Mouse (Mus musculus): ENCODE measurements around the gene Sco2. TPM values are rescaled to one million over a fixed set of nuclear protein-coding genes. Genes with fewer than 3 reads are reported as not detected.

The Sco2 gene
- polyA plus RNA-seq, 1 experiment: not detected

DNA sequence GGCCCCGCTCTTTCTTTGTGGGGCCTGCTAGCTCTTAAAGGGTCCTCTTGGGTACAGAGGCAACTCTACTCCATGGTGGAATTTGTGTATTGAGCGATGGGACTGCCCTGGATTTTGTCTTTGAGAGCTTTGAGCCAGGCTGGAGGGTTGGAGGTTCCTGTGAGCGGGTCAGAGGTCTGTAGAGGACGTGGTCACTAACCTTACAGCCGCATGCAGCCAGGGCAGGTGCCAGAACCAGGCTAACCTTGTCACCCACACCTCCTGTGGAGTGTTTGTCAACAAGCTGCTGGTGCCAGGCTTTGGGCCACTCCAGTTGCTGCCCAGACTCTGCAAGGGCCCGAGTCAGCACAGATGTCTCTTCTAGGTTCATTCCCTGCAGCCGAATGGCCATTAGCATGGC is 2.4 kb upstream of the Sco2 start:
- TF ChIP-seq CTCF (IDR thresholded peaks at IDR 0.05; ENCODE audit: insufficient read depth, low read depth, low read length): no peak
- TF ChIP-seq POLR2A (IDR thresholded peaks at IDR 0.05; ENCODE audit: insufficient read depth, low read depth, low read length): no peak
- Histone ChIP-seq H3K4me3 (ENCODE audit: insufficient read depth, low read depth, low read length) (no peak overlapping the region), H3K27ac (ENCODE audit: insufficient read depth, low read depth, low read length) (no peak overlapping the region), H3K4me1 (ENCODE audit: control insufficient read depth, insufficient read depth, low read length) (peaks cover 34% of the 10 kb centered on the region)
- 85% methylated on average over 7 of the region's 7 CpGs for WGBS

DNA sequence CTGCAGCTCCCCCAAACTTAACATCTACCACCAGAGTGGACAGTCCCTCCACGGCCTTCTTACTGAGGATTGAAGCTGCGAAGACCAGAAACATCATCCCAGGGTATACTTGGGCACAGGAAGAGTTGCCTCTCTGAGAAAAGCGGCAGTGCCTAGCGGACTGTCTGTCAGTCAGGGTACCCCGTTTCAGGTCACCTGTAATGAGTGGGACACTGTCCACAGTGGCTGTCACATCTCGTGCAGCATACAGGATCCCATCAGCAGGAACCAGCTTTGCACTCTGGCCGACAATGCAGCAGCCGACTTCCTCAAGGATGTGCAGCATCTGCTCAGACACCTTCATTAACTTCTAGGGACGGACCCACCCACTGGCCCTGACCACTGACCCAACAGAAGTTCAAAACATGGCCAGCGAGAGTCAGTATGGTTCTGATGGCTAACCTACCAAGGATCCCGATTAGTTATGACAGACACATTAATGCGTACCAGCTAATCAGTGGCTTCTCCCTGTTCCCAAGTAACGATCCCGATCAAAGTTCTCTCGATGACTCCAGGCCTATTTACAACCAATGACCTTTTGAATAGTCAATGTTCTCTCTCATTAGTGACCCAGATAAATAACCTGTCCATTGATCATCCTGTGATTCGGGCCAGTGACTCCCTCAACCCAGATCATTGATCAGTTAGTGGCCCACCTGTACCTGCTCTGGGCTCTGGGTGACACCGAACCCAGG is 1.3 kb upstream of the Sco2 start:
- Histone ChIP-seq H3K4me1 (ENCODE audit: control insufficient read depth, insufficient read depth, low read length) (peaks cover 34% of the 10 kb centered on the region), H3K27ac (ENCODE audit: insufficient read depth, low read depth, low read length) (no peak overlapping the region), H3K4me3 (ENCODE audit: insufficient read depth, low read depth, low read length) (no peak overlapping the region)
- TF ChIP-seq POLR2A (IDR thresholded peaks at IDR 0.05; ENCODE audit: insufficient read depth, low read depth, low read length) (no peak), CTCF (IDR thresholded peaks at IDR 0.05; ENCODE audit: insufficient read depth, low read depth, low read length) (no peak)
- WGBS: 94% methylated on average over 17 of the region's 17 CpGs

DNA sequence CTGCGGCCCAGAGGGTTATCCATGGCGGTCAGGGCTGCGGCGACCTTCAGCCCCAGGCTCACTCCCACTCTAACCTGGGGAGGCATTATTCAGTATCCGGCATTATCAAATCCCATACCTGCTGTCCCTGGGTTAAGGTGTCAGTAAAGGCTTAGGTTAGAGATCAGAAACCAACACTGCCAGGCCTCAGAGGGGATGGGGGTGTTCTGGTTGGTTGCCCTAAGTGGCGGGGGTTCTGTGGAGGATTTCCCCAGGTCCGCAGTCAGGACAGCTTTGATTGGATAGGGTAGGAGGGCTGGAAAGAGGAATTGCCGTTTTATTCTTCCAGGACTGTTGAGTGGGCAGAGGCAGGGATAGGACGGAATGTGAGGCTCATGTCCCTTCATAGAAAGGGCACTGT is 694 bp upstream of the Sco2 start:
- 48% methylated on average over 9 of the region's 9 CpGs for WGBS
- peak overlapping the region; percentile 83 for H3K4me3 ChIP-seq (ENCODE audit: insufficient read depth, low read depth, low read length)
- peaks cover 34% of the 10 kb centered on the region for H3K4me1 ChIP-seq (ENCODE audit: control insufficient read depth, insufficient read depth, low read length)
- no peak for TF ChIP-seq CTCF (IDR thresholded peaks at IDR 0.05; ENCODE audit: insufficient read depth, low read depth, low read length)
- no peak for TF ChIP-seq POLR2A (IDR thresholded peaks at IDR 0.05; ENCODE audit: insufficient read depth, low read depth, low read length)
- peak overlapping the region; percentile 6; the same call in 1 of the 2 replicates for H3K27ac ChIP-seq (ENCODE audit: insufficient read depth, low read depth, low read length)

DNA sequence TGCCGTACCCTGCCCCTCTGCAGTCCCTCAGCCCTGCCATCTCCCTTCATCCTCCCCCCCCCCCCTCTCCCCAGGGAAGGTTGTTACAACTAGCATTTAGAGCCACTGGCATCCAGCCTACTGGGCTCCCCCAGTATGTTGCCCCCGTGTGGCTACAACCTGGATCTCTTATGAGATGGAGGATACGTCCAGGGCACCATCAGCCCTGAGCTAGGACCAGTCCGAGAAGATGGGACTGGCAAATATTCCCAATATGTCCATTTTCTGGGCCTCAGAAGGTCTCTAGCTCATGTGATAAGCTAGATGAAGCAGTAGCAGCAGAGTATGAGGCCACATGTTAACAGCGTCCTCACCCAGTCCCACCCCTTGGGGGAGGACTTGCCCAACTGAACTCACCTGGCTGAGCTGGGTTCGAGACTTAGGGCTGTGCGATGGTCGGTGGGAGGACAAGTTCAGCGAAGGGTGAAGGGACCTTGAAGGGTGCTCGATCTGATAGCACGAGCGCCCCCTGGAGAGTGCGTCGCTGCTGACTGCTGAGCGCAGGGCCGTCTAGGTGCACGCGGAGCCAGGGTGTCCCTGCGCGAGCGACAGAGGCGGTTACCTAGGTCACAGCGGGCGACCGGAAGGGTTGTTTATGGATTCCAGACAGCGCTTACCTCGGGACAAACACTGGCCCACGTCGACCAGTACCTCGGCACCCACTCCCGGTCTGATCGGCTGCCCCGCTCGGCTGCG is 452 bp downstream of the Sco2 start:
- WGBS: 1% methylated on average over 35 of the region's 35 CpGs
- H3K4me3 ChIP-seq (ENCODE audit: insufficient read depth, low read depth, low read length): peak overlapping the region; percentile 83
- peak; percentile 56 for TF ChIP-seq CTCF (IDR thresholded peaks at IDR 0.05; ENCODE audit: insufficient read depth, low read depth, low read length)
- TF ChIP-seq POLR2A (IDR thresholded peaks at IDR 0.05; ENCODE audit: insufficient read depth, low read depth, low read length): no peak; the same call in 1 of the 2 replicates
- H3K27ac ChIP-seq (ENCODE audit: insufficient read depth, low read depth, low read length): peak overlapping the region; percentile 85
- H3K4me1 ChIP-seq (ENCODE audit: control insufficient read depth, insufficient read depth, low read length): peaks cover 23% of the 10 kb centered on the region

DNA sequence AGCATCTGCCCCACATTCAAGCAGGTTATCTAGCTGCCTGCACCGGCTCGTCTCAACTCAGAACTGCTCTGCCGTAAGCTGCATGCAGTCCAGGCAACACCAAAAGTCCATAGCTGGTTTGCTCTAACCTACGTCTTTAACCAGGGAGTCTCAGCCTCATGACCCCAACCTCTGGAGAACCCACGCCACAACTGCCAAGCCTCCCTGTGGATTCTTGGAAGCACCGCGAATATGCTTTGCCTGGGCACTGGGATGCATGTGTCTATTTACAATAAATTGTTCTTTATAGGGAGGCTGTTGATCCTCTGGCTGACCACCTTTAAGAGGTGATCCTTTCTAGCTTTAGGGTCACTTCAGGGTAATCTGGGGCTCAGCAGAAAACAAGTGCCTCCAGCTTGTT is 1.1 kb downstream of the Sco2 start:
- H3K4me1 ChIP-seq (ENCODE audit: control insufficient read depth, insufficient read depth, low read length): peaks cover 23% of the 10 kb centered on the region
- H3K4me3 ChIP-seq (ENCODE audit: insufficient read depth, low read depth, low read length): no peak overlapping the region
- TF ChIP-seq POLR2A (IDR thresholded peaks at IDR 0.05; ENCODE audit: insufficient read depth, low read depth, low read length): no peak
- TF ChIP-seq CTCF (IDR thresholded peaks at IDR 0.05; ENCODE audit: insufficient read depth, low read depth, low read length): no peak
- no peak overlapping the region for H3K27ac ChIP-seq (ENCODE audit: insufficient read depth, low read depth, low read length)
- WGBS: 81% methylated on average over 7 of the region's 7 CpGs

DNA sequence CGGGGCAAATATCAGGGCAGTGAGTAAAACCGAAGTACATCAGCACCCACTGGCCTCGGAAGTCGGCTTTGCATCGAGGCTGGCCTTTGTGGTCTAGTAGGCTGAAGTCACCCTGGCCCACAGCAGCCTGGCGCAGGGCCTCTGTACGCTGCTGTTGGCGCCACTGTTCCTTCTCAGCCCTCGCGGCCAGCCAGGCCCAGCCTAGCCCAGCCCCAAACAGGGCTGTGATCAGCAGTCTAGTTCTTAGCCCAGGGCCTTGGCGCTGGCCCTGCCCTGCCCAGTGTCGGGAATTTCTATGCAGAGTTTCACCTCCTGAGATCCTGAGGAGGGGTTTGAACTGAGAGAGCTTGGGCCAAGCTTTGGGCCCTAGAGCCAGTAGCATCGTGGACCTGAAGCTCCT is 1.6 kb downstream of the Sco2 start:
- TF ChIP-seq POLR2A (IDR thresholded peaks at IDR 0.05; ENCODE audit: insufficient read depth, low read depth, low read length): no peak
- TF ChIP-seq CTCF (IDR thresholded peaks at IDR 0.05; ENCODE audit: insufficient read depth, low read depth, low read length): no peak
- no peak overlapping the region for H3K4me3 ChIP-seq (ENCODE audit: insufficient read depth, low read depth, low read length)
- WGBS: 83% methylated on average over 13 of the region's 13 CpGs

DNA sequence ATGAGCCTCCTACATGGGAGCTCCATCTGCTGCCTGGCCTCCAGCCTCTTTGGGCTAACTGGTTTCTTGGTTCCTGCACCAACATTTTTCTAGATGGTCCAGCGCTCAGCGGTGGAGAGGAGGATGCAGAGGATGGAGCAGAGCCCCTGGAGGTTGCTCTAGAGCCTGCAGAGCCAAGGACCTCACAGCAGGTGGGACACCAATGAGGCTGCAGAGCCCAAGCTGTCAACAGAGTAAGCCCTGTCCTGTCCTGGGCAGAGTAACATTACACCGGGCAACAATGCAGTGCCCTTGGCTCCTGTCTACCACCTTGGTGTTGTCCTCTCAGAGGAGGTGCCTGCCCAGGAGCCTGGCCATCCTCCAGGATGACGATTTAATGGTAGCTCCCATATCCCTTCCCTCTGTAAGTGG is 8.5 kb downstream of the Sco2 start:
- TF ChIP-seq CTCF (IDR thresholded peaks at IDR 0.05; ENCODE audit: insufficient read depth, low read depth, low read length) (no peak), POLR2A (IDR thresholded peaks at IDR 0.05; ENCODE audit: insufficient read depth, low read depth, low read length) (no peak)
- WGBS: 95% methylated on average over 4 of the region's 4 CpGs
- Histone ChIP-seq H3K4me3 (ENCODE audit: insufficient read depth, low read depth, low read length) (no peak overlapping the region), H3K27ac (ENCODE audit: insufficient read depth, low read depth, low read length) (no peak overlapping the region), H3K4me1 (ENCODE audit: control insufficient read depth, insufficient read depth, low read length) (no peaks in the 10 kb centered on the region)

More for the DNA sequence above, 1.6 kb downstream of the Sco2 start:
- Histone ChIP-seq H3K4me1 (ENCODE audit: control insufficient read depth, insufficient read depth, low read length) (peaks cover 20% of the 10 kb centered on the region), H3K27ac (ENCODE audit: insufficient read depth, low read depth, low read length) (no peak overlapping the region)

DNA sequence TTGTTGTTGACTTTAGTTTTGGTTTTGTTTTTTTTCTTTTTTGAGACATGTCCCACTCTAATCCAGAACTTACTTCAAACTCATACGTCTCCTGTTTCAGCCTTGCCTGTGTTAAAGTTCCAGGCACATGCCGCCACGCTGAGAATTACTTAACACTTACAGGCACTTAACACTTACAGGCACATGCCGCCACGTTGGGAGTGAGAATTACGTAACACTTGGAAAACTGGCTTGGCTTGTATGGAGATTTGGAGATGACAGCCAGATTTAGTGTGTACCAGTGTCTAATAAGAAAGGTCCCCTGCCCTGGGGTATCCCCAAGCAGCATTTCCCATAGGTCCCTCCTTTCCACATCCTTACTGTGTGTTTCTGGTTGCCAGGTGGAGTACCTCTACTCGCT is 10.6 kb downstream of the Sco2 start:
- no peaks in the 10 kb centered on the region for H3K4me1 ChIP-seq (ENCODE audit: control insufficient read depth, insufficient read depth, low read length)
- H3K4me3 ChIP-seq (ENCODE audit: insufficient read depth, low read depth, low read length): no peak overlapping the region
- TF ChIP-seq CTCF (IDR thresholded peaks at IDR 0.05; ENCODE audit: insufficient read depth, low read depth, low read length) (no peak), POLR2A (IDR thresholded peaks at IDR 0.05; ENCODE audit: insufficient read depth, low read depth, low read length) (no peak)
- WGBS: 86% methylated on average over 7 of the region's 7 CpGs
- no peak overlapping the region for H3K27ac ChIP-seq (ENCODE audit: insufficient read depth, low read depth, low read length)

DNA sequence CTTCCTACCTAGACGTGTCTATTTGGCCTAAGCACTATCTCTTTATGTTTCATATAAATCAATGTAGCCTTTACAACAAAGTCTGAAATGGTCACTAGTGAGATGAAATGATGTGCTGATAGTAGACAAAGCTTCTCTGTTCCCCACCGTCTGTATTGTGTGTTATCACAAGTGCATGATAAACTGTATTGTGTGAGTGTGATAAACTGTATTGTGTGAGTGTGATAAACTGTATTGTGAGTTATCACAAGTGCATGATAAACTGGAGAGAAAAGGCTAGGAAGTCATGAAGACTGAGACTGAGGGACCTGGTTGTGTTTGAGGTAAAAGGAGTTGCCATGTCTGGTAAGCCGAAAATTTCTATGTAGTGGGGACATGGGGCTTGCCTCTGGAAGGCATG is 14.9 kb downstream of the Sco2 start:
- H3K4me3 ChIP-seq (ENCODE audit: insufficient read depth, low read depth, low read length): no peak overlapping the region
- TF ChIP-seq POLR2A (IDR thresholded peaks at IDR 0.05; ENCODE audit: insufficient read depth, low read depth, low read length) (no peak), CTCF (IDR thresholded peaks at IDR 0.05; ENCODE audit: insufficient read depth, low read depth, low read length) (no peak)
- 78% methylated on average over 3 of the region's 3 CpGs for WGBS
- no peak overlapping the region for H3K27ac ChIP-seq (ENCODE audit: insufficient read depth, low read depth, low read length)
- peaks cover 16% of the 10 kb centered on the region for H3K4me1 ChIP-seq (ENCODE audit: control insufficient read depth, insufficient read depth, low read length)

Measured in olfactory bulb, adult 2 months (tissue).